Mouse (Mus musculus): ENCODE measurements around the gene Tas2r116.

The Tas2r116 gene

DNA sequence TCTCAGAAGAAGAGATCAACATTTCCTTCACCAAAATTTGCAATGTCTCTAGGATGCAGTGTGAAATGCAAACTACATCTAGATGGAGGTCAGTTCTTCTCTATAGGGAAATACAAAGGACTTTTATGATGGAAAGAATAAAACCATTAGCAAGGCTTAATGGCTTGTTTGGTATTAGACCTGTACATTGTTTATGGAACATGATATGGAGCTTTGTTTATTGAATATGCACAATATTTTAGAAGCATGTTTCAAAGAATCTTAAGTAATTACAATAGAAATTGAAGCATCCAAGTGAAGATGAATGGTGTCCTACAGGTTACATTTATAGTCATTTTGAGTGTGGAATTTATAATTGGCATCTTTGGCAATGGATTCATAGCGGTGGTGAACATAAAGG lies at the start of gene Tas2r116:
Tas2r116 (plus strand) TSS at position 301 of the 400 bp plus-strand sequence.
- no peak for DNase-seq (ENCODE audit: low read depth)

DNA sequence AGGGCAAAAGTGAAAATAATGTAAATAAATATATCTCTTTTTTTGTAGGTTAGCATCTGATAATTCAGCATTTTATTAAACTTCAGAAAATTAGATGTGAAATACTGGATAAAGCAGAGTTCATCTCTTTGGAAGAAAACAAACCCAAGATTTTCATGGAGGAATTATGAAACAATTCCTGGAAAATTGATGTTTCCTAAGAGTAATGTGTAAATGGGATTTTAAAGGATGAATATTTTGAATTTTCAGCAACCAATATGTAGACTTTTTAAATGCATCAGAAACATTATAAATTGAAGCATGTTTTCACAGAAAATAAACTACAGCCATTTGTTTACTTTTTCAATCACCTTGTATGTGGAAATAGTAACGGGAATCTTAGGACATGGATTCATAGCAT lies 8.4 kb upstream of the Tas2r116 start, which contains the start of gene Tas2r123:
Tas2r123 (plus strand) TSS at position 301 of the 400 bp plus-strand sequence.
- no peak for DNase-seq (ENCODE audit: low read depth)

DNA sequence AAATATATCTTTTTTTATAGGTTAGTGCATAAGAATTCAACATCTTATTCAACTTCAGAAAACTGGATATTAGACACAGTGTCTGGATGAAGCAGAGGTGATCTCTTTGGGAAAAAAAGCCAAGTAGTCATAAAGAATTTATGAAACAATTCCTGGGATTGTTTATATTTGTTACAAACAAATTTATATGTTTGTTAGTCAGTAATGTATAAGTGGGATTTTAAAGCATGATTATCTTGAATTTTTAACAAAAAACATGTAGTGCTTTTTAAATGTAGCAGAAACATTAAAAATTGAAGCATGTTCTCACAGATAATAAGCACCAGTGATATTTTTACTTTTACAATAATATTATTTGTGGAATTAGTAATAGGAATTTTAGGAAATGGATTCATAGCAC lies 12.5 kb downstream of the Tas2r116 start, which contains the start of gene Tas2r110:
Tas2r110 (plus strand) TSS at position 301 of the 400 bp plus-strand sequence.
- no peak for DNase-seq (ENCODE audit: low read depth)

DNA sequence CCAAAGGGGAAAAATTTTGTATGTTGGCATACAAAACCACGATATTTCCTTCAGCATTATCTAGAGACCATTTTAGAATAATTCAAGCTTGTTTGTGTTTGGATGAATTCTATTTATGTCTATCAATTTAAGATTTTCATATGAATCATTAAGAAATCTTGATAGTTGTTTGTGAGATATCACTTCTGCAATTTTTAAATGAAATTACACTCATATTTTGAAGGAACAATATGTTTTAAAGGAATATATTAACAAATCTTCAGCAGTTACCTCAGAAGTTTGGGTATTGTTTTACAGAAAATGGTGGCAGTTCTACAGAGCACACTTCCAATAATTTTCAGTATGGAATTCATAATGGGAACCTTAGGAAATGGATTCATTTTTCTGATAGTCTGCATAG lies 37.5 kb downstream of the Tas2r116 start, which contains the start of gene Tas2r113:
Tas2r113 (plus strand) TSS at position 301 of the 400 bp plus-strand sequence.
- no peak for DNase-seq (ENCODE audit: low read depth)

Data from naive thymus-derived CD4-positive, alpha-beta T cell, adult 2 months (primary cell).